ENCODE assay signal across 8 mouse cellular contexts in the genomic region with DNA sequence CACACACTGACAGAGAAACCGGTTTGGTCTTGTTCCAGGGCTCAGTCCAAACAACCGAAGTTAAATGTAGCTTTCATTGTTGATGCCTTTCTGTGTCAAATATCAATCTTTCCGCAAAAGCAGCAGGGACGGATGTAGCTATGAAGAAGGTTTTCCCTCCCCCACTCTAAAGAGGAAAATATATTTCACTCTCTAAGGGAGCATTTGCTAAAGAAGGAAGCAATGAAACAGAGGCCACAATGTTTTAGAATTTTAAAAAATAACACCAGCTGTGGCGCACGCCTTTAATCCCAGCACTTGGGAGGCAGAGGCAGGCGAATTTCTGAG.
DNase-seq lines count a peak whose midpoint lies in the region; ATAC-seq lines count a peak whose summit lies in the region.
"Had no signal": no experiment of that assay in that cellular context is flagged by ENCODE, and none has a peak within 500 bp of the region (broad histone marks: within the 10 kb centered on the region; RNA-seq: fewer than 3 reads in every experiment).

No protein-coding gene starts in this region.

- H3K27me3 ChIP-seq in midbrain, embryonic 10.5 days (ENCODE audit: low read depth, poor library complexity, severe bottlenecking), result peaks cover 59% of the 10 kb centered on the region
- no peaks in the 10 kb centered on the region for H3K27me3 ChIP-seq in midbrain, embryonic 14.5 days (ENCODE audit: control insufficient read depth, insufficient read depth, low read length)
- H3K27me3 ChIP-seq in forebrain, embryonic 12.5 days, result peaks cover 63% of the 10 kb centered on the region
- 0 out of 2 replicates have a peak, but pooled peaks cover 3% of the 10 kb centered on the region for H3K27me3 ChIP-seq in limb, embryonic 10.5 days (ENCODE audit: low read depth, poor library complexity, severe bottlenecking)
- H3K27me3 ChIP-seq in stomach, embryonic 15.5 days (replicated peaks), result no peaks in the 10 kb centered on the region

- H3K9me3 ChIP-seq in midbrain, embryonic 10.5 days (replicated peaks), result no peaks in the 10 kb centered on the region
- H3K9me3 ChIP-seq in midbrain, embryonic 14.5 days (ENCODE audit: control insufficient read depth, low read length), result no peaks in the 10 kb centered on the region
- no peaks in the 10 kb centered on the region for H3K9me3 ChIP-seq in forebrain, embryonic 12.5 days
- H3K9me3 ChIP-seq in limb, embryonic 10.5 days (replicated peaks), result no peaks in the 10 kb centered on the region
- H3K9me3 ChIP-seq in stomach, embryonic 15.5 days, result no peaks in the 10 kb centered on the region

- no peak overlapping the region for H3K4me2 ChIP-seq in midbrain, embryonic 14.5 days (ENCODE audit: low read length)
- H3K4me2 ChIP-seq in forebrain, embryonic 12.5 days, result peak overlapping the region; percentile 28; the same call in 1 of the 2 replicates
- peak overlapping the region; percentile 38 for H3K4me2 ChIP-seq in stomach, embryonic 15.5 days

- peak overlapping the region; percentile 33 for H3K27ac ChIP-seq in midbrain, embryonic 10.5 days (replicated peaks)
- H3K27ac ChIP-seq in midbrain, embryonic 14.5 days (replicated peaks; ENCODE audit: low read depth, low read length), result no peak overlapping the region
- H3K27ac ChIP-seq in forebrain, embryonic 12.5 days, result peak overlapping the region; percentile 21; the same call in 1 of the 2 replicates
- H3K27ac ChIP-seq in limb, embryonic 10.5 days, result peak overlapping the region; percentile 80
- H3K27ac ChIP-seq in stomach, embryonic 15.5 days, result peak overlapping the region; percentile 84

- H3K4me3 ChIP-seq in midbrain, embryonic 10.5 days, result no peak overlapping the region
- H3K4me3 ChIP-seq in midbrain, embryonic 14.5 days (replicated peaks; ENCODE audit: low read depth, low read length), result no peak overlapping the region
- no peak overlapping the region for H3K4me3 ChIP-seq in forebrain, embryonic 12.5 days (replicated peaks)
- peak overlapping the region; percentile 9; the same call in 1 of the 2 replicates for H3K4me3 ChIP-seq in limb, embryonic 10.5 days
- H3K4me3 ChIP-seq in stomach, embryonic 15.5 days (replicated peaks), result no peak overlapping the region
- H3K4me3 ChIP-seq: myocyte had no signal

- no peaks in the 10 kb centered on the region for H3K36me3 ChIP-seq in midbrain, embryonic 10.5 days
- H3K36me3 ChIP-seq in midbrain, embryonic 14.5 days (ENCODE audit: control insufficient read depth, insufficient read depth, low read length), result no peaks in the 10 kb centered on the region
- no peaks in the 10 kb centered on the region for H3K36me3 ChIP-seq in forebrain, embryonic 12.5 days (replicated peaks)
- no peaks in the 10 kb centered on the region for H3K36me3 ChIP-seq in limb, embryonic 10.5 days
- no peaks in the 10 kb centered on the region for H3K36me3 ChIP-seq in stomach, embryonic 15.5 days

- no peak overlapping the region for H3K9ac ChIP-seq in midbrain, embryonic 14.5 days (replicated peaks; ENCODE audit: low read length)
- peak overlapping the region; percentile 17; the same call in 1 of the 2 replicates for H3K9ac ChIP-seq in forebrain, embryonic 12.5 days
- no peak overlapping the region for H3K9ac ChIP-seq in stomach, embryonic 15.5 days

- 45% methylated on average over 7 of the region's 7 CpGs for WGBS in midbrain, embryonic 10.5 days
- WGBS in midbrain, embryonic 14.5 days, result 47% methylated on average over 7 of the region's 7 CpGs
- WGBS in forebrain, embryonic 12.5 days, result 39% methylated on average over 7 of the region's 7 CpGs
- 41% methylated on average over 7 of the region's 7 CpGs for WGBS in limb, embryonic 10.5 days
- 24% methylated on average over 7 of the region's 7 CpGs for WGBS in stomach, embryonic 15.5 days

- peaks cover 41% of the 10 kb centered on the region for H3K4me1 ChIP-seq in midbrain, embryonic 10.5 days
- peaks cover 19% of the 10 kb centered on the region for H3K4me1 ChIP-seq in midbrain, embryonic 14.5 days (ENCODE audit: control insufficient read depth, insufficient read depth, low read length)
- H3K4me1 ChIP-seq in forebrain, embryonic 12.5 days, result peaks cover 43% of the 10 kb centered on the region
- peaks cover 80% of the 10 kb centered on the region for H3K4me1 ChIP-seq in limb, embryonic 10.5 days
- peaks cover 31% of the 10 kb centered on the region for H3K4me1 ChIP-seq in stomach, embryonic 15.5 days

- no peak for DNase-seq in midbrain, embryonic 10.5 days (ENCODE audit: low spot score)
- DNase-seq in midbrain, embryonic 14.5 days, result no peak
- DNase-seq in limb, embryonic 10.5 days (ENCODE audit: low spot score), result no peak
- no peak for DNase-seq in ovary, adult 18-20 months (ENCODE audit: low spot score)
- no peak for DNase-seq in layer of hippocampus, adult 9-10 months (ENCODE audit: low spot score)

- no peak for ATAC-seq in midbrain, embryonic 14.5 days (ENCODE audit: low FRiP score, low TSS enrichment)
- ATAC-seq in forebrain, embryonic 12.5 days (ENCODE audit: low FRiP score), result no peak
- no peak for ATAC-seq in stomach, embryonic 15.5 days (ENCODE audit: insufficient read depth, low FRiP score, low read depth)
